Mouse (Mus musculus): ENCODE measurements around the gene Sumf1.
A peak's percentile ranks its signal among the peaks of the same experiment; 100 is the strongest.

Sumf1 gene

GRCm38 (mm10) chr6:108092646-108093045 is 92.7 kb downstream of the Sumf1 start:
- DNase-seq (ENCODE audit: low spot score): no peak

GRCm38 (mm10) chr6:108091296-108091695 is 94.1 kb downstream of the Sumf1 start:
- DNase-seq (ENCODE audit: low spot score): no peak

- no peak for DNase-seq (ENCODE audit: low spot score)
Observed at GRCm38 (mm10) chr6:108075857-108076256, 109.5 kb downstream of the Sumf1 start.

- no peak for DNase-seq (ENCODE audit: low spot score)
Observed at GRCm38 (mm10) chr6:108074624-108075023, 110.8 kb downstream of the Sumf1 start.

- no peak for DNase-seq (ENCODE audit: low spot score)
Observed at GRCm38 (mm10) chr6:108073931-108074330, 111.5 kb downstream of the Sumf1 start.

GRCm38 (mm10) chr6:108073071-108073470 is 112.3 kb downstream of the Sumf1 start:
- no peak for DNase-seq (ENCODE audit: low spot score)

- no peak for DNase-seq (ENCODE audit: low spot score)
Observed at GRCm38 (mm10) chr6:108070947-108071346, 114.4 kb downstream of the Sumf1 start.

GRCm38 (mm10) chr6:108065583-108065982 is 119.8 kb downstream of the Sumf1 start:
- DNase-seq (ENCODE audit: low spot score): peak; percentile 91

- peak; percentile 98 for DNase-seq (ENCODE audit: low spot score)
Observed at GRCm38 (mm10) chr6:108064918-108065526, 120.4 kb downstream of the Sumf1 start, which contains the start of gene Setmar. Gene Setmar (plus strand): TSS chr6:108065045.

GRCm38 (mm10) chr6:108061121-108061520 is 124.3 kb downstream of the Sumf1 start:
- DNase-seq (ENCODE audit: low spot score): no peak

GRCm38 (mm10) chr6:108058066-108058465 is 127.3 kb downstream of the Sumf1 start:
- no peak for DNase-seq (ENCODE audit: low spot score)

GRCm38 (mm10) chr6:108057353-108057752 is 128.0 kb downstream of the Sumf1 start:
- DNase-seq (ENCODE audit: low spot score): no peak

All from embryo, embryonic 10.5 days (tissue).